Mouse (Mus musculus) heart, embryonic 11.5 days (tissue): Measurements from ENCODE around the gene Cnnm3. TPM values are rescaled to one million over a fixed set of nuclear protein-coding genes. Genes with fewer than 3 reads are reported as not detected.

ENCODE experiments used
- ATAC-seq: fragments of 200-750 bp; cut with Nextera tagmentation; replicated peaks from 2 replicates; pipeline ENCODE4 v1.8.0; 2017; ENCODE audit warnings: moderate library complexity; ENCODE audit not compliant: insufficient number of reproducible peaks, low FRiP score, low TSS enrichment
- H3K27ac ChIP-seq: fragments of 300-500 bp; sonication (generic); 2 replicates; pipeline ENCODE4 v1.5.1; 2014; ENCODE audit warnings: mild to moderate bottlenecking, low read depth, low read length
- H3K27me3 ChIP-seq: fragments of 300-500 bp; sonication (generic); 2 replicates; pipeline ENCODE4 v1.6.1; 2014; ENCODE audit warnings: mild to moderate bottlenecking, low read length, mixed read lengths; ENCODE audit not compliant: control insufficient read depth, insufficient read depth
- H3K36me3 ChIP-seq: fragments of 300-500 bp; sonication (generic); 2 replicates; pipeline ENCODE4 v1.6.1; 2014; ENCODE audit warnings: mild to moderate bottlenecking, low read length, moderate library complexity, mixed read lengths; ENCODE audit not compliant: control insufficient read depth, insufficient read depth
- H3K4me1 ChIP-seq: fragments of 300-500 bp; sonication (generic); 2 replicates; pipeline ENCODE4 v1.6.1; 2014; ENCODE audit warnings: low read length; ENCODE audit not compliant: control insufficient read depth, insufficient read depth
- H3K4me2 ChIP-seq: fragments of 300-500 bp; sonication (generic); 2 replicates; pipeline ENCODE4 v1.6.1; 2014; ENCODE audit warnings: mild to moderate bottlenecking, moderate library complexity
- H3K4me3 ChIP-seq: fragments of 300-500 bp; sonication (generic); 2 replicates; pipeline ENCODE4 v1.5.1; 2014; ENCODE audit warnings: low read depth, low read length
- H3K9ac ChIP-seq: fragments of 300-500 bp; sonication (generic); 2 replicates; pipeline ENCODE4 v1.6.1; 2014; ENCODE audit warnings: mild to moderate bottlenecking, low read depth, low read length, moderate library complexity
- H3K9me3 ChIP-seq: fragments of 300-500 bp; sonication (generic); replicated peaks from 2 replicates; pipeline ENCODE4 v1.6.1; 2016; ENCODE audit warnings: low read length; ENCODE audit not compliant: control insufficient read depth
- WGBS: fragments of 180-500 bp; shearing (Covaris S2); extraction: QIAGEN DNeasy Blood & Tissue Kit; methylation state at CpG from one replicate; pipeline ENCODE4 v1.1.7; 2014; ENCODE audit not compliant: insufficient replicate concordance; 5-methylcytosine and 5-hydroxymethylcytosine counted together
- polyA plus RNA-seq: library from polyadenylated mRNA; unstranded; fragments of >200 nt; fragmentation: Nextera tagmentation; extraction: Ambion mirVana; gene quantifications from 2 replicates; pipeline ENCODE4 v1.2.1, GENCODE M21; 2014

Gene Cnnm3
- polyA plus RNA-seq, 1 experiment from 2014 or later = 3.9 TPM

DNA sequence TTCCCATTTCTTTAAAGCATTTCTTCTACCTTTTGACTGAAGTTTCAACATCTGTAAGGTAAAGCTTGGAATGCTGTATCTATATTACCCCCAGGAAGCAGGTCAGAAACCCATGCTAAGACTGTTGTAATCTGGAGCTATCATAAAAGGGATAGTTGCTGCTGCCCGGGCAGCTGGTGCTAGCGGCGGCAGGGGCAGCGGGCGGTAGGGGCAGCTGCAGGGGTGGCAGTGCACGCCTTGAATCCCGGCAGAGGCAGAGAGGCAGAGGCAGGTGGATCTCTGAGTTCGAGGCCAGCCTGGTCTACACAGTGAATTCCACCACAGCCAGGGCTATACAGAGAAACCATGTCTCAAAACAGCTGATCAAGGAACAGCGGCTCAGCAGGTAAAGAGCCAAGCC lies 31.3 kb downstream of the Cnnm3 start:
- Histone ChIP-seq H3K27ac (no peak overlapping the region), H3K36me3 (peaks cover 12% of the 10 kb centered on the region), H3K9me3 (no peaks in the 10 kb centered on the region), H3K4me3 (no peak overlapping the region), H3K27me3 (no peaks in the 10 kb centered on the region), H3K4me1 (peaks cover 22% of the 10 kb centered on the region), H3K4me2 (no peak overlapping the region), H3K9ac (no peak overlapping the region)
- 84% methylated on average over 9 of the region's 9 CpGs for WGBS
- ATAC-seq = no peak

DNA sequence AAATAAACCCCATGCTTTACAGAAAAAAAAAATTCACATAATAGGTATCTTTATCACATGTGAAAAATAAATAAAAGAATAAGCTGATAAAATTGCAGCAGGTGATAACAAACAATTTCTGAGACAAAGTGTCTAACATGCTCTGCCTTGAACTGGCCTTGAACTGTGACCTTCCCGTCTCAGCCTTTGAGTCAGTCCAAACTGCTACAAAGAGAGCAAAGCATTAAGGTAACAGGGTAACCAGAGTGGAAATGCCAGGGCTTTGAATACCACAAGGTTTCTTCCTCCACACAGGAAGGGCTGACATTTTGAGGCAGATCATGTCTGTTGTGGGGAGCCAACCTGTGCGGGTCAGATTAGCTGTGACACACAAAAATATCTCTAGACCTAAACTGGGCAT lies 33.7 kb downstream of the Cnnm3 start:
- Histone ChIP-seq H3K4me2 (no peak overlapping the region), H3K9me3 (no peaks in the 10 kb centered on the region), H3K4me3 (no peak overlapping the region), H3K36me3 (peaks cover 27% of the 10 kb centered on the region), H3K27me3 (no peaks in the 10 kb centered on the region), H3K9ac (no peak overlapping the region), H3K27ac (no peak overlapping the region), H3K4me1 (peaks cover 25% of the 10 kb centered on the region)
- no peak for ATAC-seq
- 61% methylated on average over 2 of the region's 2 CpGs for WGBS

GRCm38 (mm10) chr1:36545845-36546600 lies 34.4 kb downstream of the Cnnm3 start:
- H3K27ac ChIP-seq = no peak overlapping the region
- peak overlapping the region; percentile 66 for H3K4me3 ChIP-seq
- peaks cover 29% of the 10 kb centered on the region for H3K36me3 ChIP-seq
- H3K9me3 ChIP-seq = no peaks in the 10 kb centered on the region
- ATAC-seq = no peak
- WGBS = 62% methylated on average over 19 of the region's 19 CpGs
- H3K27me3 ChIP-seq = no peaks in the 10 kb centered on the region
- H3K4me1 ChIP-seq = peaks cover 25% of the 10 kb centered on the region
- H3K9ac ChIP-seq = peak overlapping the region; percentile 77
- H3K4me2 ChIP-seq = peak overlapping the region; percentile 67

GRCm38 (mm10) chr1:36546888-36547471 lies 35.3 kb downstream of the Cnnm3 start, which contains the start of gene Ankrd39:
Ankrd39 (minus strand) TSS chr1:36547445.
- peak within 1 kb of the TSS; percentile 77 for H3K9ac ChIP-seq
- peaks cover 25% of the 10 kb centered on the region for H3K4me1 ChIP-seq
- peaks cover 31% of the 10 kb centered on the region for H3K36me3 ChIP-seq
- H3K27me3 ChIP-seq = no peaks in the 10 kb centered on the region
- under 1% methylated on average over 43 of the region's 43 CpGs for WGBS
- peak; percentile 97 for ATAC-seq
- 0 out of 2 replicates have a peak within 1 kb of the TSS, but pooled peaks have one; percentile 35 for H3K27ac ChIP-seq
- no peaks in the 10 kb centered on the region for H3K9me3 ChIP-seq
- peak within 1 kb of the TSS; percentile 67 for H3K4me2 ChIP-seq
- peak within 1 kb of the TSS; percentile 66 for H3K4me3 ChIP-seq

DNA sequence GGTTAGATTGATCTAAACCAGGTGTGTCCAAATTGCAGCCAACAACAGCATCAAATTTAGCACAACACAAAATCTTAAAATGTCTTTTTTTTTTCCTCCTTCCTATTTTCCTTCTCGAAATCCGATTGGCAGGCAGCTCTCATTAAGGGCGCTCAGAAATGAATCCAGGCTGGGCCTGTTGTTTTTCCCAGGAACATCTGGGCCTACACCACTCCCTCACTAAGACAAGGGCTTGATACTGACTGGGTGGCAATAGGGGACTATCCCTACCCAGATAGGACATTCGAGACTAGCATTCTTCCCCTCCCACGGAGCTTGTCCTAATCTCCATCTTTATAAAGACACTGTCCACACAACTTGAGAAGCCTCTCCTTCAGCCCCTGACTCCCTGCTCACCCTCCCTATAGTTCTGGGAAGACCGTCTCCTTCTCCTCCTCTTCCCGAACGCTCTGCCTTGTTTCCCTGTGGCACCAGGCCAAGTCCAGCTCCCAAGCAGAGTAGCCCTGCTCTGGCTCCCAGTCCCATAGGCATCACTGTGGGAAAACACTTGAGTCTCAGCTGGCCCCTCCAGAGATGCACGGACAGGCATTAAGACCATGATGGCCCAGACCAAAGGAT lies 36.4 kb downstream of the Cnnm3 start:
- Histone ChIP-seq H3K9ac (0 out of 2 replicates have a peak overlapping the region, but pooled peaks have one; percentile 0), H3K4me3 (no peak overlapping the region), H3K27ac (0 out of 2 replicates have a peak overlapping the region, but pooled peaks have one; percentile 35), H3K27me3 (no peaks in the 10 kb centered on the region), H3K4me2 (no peak overlapping the region; the same call in 1 of the 2 replicates), H3K9me3 (no peaks in the 10 kb centered on the region), H3K36me3 (peaks cover 41% of the 10 kb centered on the region), H3K4me1 (peaks cover 21% of the 10 kb centered on the region)
- 36% methylated on average over 9 of the region's 9 CpGs for WGBS
- no peak for ATAC-seq

GRCm38 (mm10) chr1:36548771-36549170 lies 37.1 kb downstream of the Cnnm3 start:
- ATAC-seq = no peak
- H3K9ac ChIP-seq = no peak overlapping the region
- WGBS = 56% methylated on average over 8 of the region's 8 CpGs
- peaks cover 21% of the 10 kb centered on the region for H3K4me1 ChIP-seq
- no peak overlapping the region for H3K27ac ChIP-seq
- H3K36me3 ChIP-seq = peaks cover 48% of the 10 kb centered on the region
- H3K9me3 ChIP-seq = no peaks in the 10 kb centered on the region
- no peak overlapping the region for H3K4me3 ChIP-seq
- H3K4me2 ChIP-seq = no peak overlapping the region
- H3K27me3 ChIP-seq = no peaks in the 10 kb centered on the region

- no peaks in the 10 kb centered on the region for H3K27me3 ChIP-seq
- no peak overlapping the region for H3K4me3 ChIP-seq
- H3K9me3 ChIP-seq = no peaks in the 10 kb centered on the region
- WGBS = 81% methylated on average over 18 of the region's 18 CpGs
- peaks cover 24% of the 10 kb centered on the region for H3K4me1 ChIP-seq
- H3K4me2 ChIP-seq = no peak overlapping the region
- H3K36me3 ChIP-seq = peaks cover 53% of the 10 kb centered on the region
- H3K27ac ChIP-seq = no peak overlapping the region
- ATAC-seq = no peak
- no peak overlapping the region for H3K9ac ChIP-seq
Measured at GRCm38 (mm10) chr1:36549491-36549890, 37.8 kb downstream of the Cnnm3 start.

DNA sequence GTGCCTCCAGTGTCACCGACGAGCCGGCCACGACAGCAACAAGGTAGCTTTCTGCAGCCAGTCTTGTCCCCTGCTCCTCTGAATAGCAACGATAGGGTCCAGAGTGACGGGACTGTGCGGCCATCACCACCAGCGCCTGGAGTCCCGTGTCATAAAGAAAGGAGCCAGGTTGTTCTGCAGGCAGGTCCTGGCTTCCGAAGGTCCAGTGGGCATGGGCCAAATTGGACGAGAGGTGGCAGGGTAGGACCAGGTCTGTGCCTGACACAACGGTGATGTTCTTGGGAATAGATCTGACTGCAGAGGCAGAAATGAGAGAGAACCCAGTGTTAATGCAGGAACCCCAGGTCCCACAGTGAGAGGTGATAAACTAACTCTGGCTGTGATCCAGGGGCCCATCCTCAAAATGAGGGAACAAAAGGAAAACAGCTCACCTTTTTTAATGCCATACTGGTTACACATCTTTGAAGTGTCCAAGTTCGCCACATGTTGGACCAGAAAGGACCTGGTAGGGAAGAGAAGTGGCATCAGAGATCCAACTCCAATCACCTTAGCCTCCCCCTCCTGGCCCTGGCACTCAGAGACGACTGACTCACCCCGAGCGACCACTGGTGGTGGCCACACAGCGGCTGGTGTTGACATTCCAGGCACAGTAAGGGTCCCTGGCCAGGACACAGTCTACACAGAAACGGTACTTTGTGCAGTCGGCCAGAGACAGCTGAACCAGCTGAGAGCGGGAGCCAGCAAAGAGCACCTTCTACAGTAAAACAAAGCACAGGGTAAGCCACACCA lies 38.6 kb downstream of the Cnnm3 start:
- H3K9ac ChIP-seq = no peak overlapping the region
- H3K4me1 ChIP-seq = peaks cover 30% of the 10 kb centered on the region
- no peak overlapping the region for H3K4me2 ChIP-seq
- no peaks in the 10 kb centered on the region for H3K27me3 ChIP-seq
- no peaks in the 10 kb centered on the region for H3K9me3 ChIP-seq
- H3K4me3 ChIP-seq = no peak overlapping the region
- H3K27ac ChIP-seq = no peak overlapping the region
- H3K36me3 ChIP-seq = peaks cover 59% of the 10 kb centered on the region
- WGBS = 74% methylated on average over 20 of the region's 20 CpGs
- no peak for ATAC-seq
